Mouse (Mus musculus): ENCODE data around the gene Kpna4. TPM values are rescaled to one million over a fixed set of nuclear protein-coding genes. Genes with fewer than 3 reads are reported as not detected.
A peak's percentile ranks its signal among the peaks of the same experiment; 100 is the strongest.

Kpna4 gene
- polyA plus RNA-seq, 1 experiment: 4.6 TPM

- Histone ChIP-seq H3K4me1 (ENCODE audit: control insufficient read depth, insufficient read depth, insufficient read length, low read length) (no peaks in the 10 kb centered on the region), H3K27ac (ENCODE audit: insufficient read depth, low read depth, low read length) (no peak overlapping the region), H3K36me3 (ENCODE audit: control insufficient read depth, insufficient read depth, low read length) (no peaks in the 10 kb centered on the region), H3K27me3 (ENCODE audit: control insufficient read depth, insufficient read depth, low read length) (no peaks in the 10 kb centered on the region), H3K4me3 (ENCODE audit: low read depth, low read length) (no peak overlapping the region)
- WGBS: 71% methylated on average over 7 of the region's 7 CpGs
- TF ChIP-seq POLR2A (IDR thresholded peaks at IDR 0.05; ENCODE audit: low read depth, low read length): no peak
- no peak for TF ChIP-seq CTCF (IDR thresholded peaks at IDR 0.05; ENCODE audit: extremely low read depth, insufficient read length, insufficient replicate concordance, low read depth, low read length)
Measured at GRCm38 (mm10) chr3:69054760-69055432, 72.0 kb downstream of the Kpna4 start.

GRCm38 (mm10) chr3:69051894-69052293, 75.0 kb downstream of the Kpna4 start:
- H3K4me1 ChIP-seq (ENCODE audit: control insufficient read depth, insufficient read depth, insufficient read length, low read length): no peaks in the 10 kb centered on the region
- WGBS: 83% methylated on average over 11 of the region's 11 CpGs
- H3K36me3 ChIP-seq (ENCODE audit: control insufficient read depth, insufficient read depth, low read length): no peaks in the 10 kb centered on the region
- TF ChIP-seq POLR2A (IDR thresholded peaks at IDR 0.05; ENCODE audit: low read depth, low read length) (no peak), CTCF (IDR thresholded peaks at IDR 0.05; ENCODE audit: extremely low read depth, insufficient read length, insufficient replicate concordance, low read depth, low read length) (no peak)
- no peak overlapping the region for H3K4me3 ChIP-seq (ENCODE audit: low read depth, low read length)
- no peak overlapping the region for H3K27ac ChIP-seq (ENCODE audit: insufficient read depth, low read depth, low read length)
- H3K27me3 ChIP-seq (ENCODE audit: control insufficient read depth, insufficient read depth, low read length): no peaks in the 10 kb centered on the region

DNA sequence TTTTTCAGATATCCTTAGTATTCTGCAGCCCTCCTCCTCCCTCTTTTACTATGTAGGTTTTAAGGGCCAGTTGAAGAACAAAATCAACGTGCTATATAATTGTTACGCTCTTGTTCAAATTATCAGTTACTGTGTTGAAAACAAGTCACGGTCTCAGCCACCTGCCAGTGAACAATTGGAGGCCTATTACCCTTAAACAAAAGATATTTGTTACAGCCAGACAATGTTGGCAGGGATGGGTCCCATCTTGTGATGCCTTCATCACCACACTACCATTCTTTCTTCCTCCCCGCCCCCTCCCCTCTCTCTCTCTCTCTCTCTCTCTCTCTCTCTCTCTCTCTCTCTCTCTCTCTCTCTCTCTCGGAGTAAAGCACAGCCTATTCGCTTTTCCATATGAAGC, 77.9 kb downstream of the Kpna4 start:
- H3K27me3 ChIP-seq (ENCODE audit: control insufficient read depth, insufficient read depth, low read length): no peaks in the 10 kb centered on the region
- no peaks in the 10 kb centered on the region for H3K36me3 ChIP-seq (ENCODE audit: control insufficient read depth, insufficient read depth, low read length)
- H3K27ac ChIP-seq (ENCODE audit: insufficient read depth, low read depth, low read length): no peak overlapping the region
- WGBS: 68% methylated on average over 6 of the region's 6 CpGs
- no peaks in the 10 kb centered on the region for H3K4me1 ChIP-seq (ENCODE audit: control insufficient read depth, insufficient read depth, insufficient read length, low read length)
- no peak overlapping the region for H3K4me3 ChIP-seq (ENCODE audit: low read depth, low read length)
- TF ChIP-seq POLR2A (IDR thresholded peaks at IDR 0.05; ENCODE audit: low read depth, low read length) (no peak), CTCF (IDR thresholded peaks at IDR 0.05; ENCODE audit: extremely low read depth, insufficient read length, insufficient replicate concordance, low read depth, low read length) (no peak)

DNA sequence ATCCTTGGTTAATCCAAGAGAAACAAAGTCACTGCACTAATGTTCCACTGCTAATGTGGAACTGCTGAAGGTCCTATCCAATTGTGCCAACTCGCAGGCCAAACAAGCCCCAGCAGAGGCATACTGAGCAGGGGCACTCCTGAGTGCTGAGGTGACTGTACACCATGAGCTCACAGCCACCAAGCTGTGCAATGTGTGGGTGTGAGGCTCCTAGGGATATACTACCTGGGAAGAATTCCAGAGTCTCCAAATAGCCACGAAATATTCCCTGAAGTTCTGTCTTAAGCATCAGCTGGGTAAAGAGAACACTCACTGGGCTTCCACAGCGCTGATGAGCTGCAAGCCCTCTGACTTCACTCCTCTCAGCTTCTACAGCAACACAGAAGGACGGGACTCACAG, 79.2 kb downstream of the Kpna4 start:
- no peak overlapping the region for H3K27ac ChIP-seq (ENCODE audit: insufficient read depth, low read depth, low read length)
- no peaks in the 10 kb centered on the region for H3K4me1 ChIP-seq (ENCODE audit: control insufficient read depth, insufficient read depth, insufficient read length, low read length)
- H3K4me3 ChIP-seq (ENCODE audit: low read depth, low read length): no peak overlapping the region
- TF ChIP-seq CTCF (IDR thresholded peaks at IDR 0.05; ENCODE audit: extremely low read depth, insufficient read length, insufficient replicate concordance, low read depth, low read length): no peak
- TF ChIP-seq POLR2A (IDR thresholded peaks at IDR 0.05; ENCODE audit: low read depth, low read length): no peak
- H3K27me3 ChIP-seq (ENCODE audit: control insufficient read depth, insufficient read depth, low read length): no peaks in the 10 kb centered on the region
- 97% methylated on average over 4 of the region's 4 CpGs for WGBS
- H3K36me3 ChIP-seq (ENCODE audit: control insufficient read depth, insufficient read depth, low read length): no peaks in the 10 kb centered on the region

- TF ChIP-seq POLR2A (IDR thresholded peaks at IDR 0.05; ENCODE audit: low read depth, low read length): no peak
- no peak for TF ChIP-seq CTCF (IDR thresholded peaks at IDR 0.05; ENCODE audit: extremely low read depth, insufficient read length, insufficient replicate concordance, low read depth, low read length)
- H3K4me1 ChIP-seq (ENCODE audit: control insufficient read depth, insufficient read depth, insufficient read length, low read length): no peaks in the 10 kb centered on the region
- H3K4me3 ChIP-seq (ENCODE audit: low read depth, low read length): no peak overlapping the region
- no peaks in the 10 kb centered on the region for H3K36me3 ChIP-seq (ENCODE audit: control insufficient read depth, insufficient read depth, low read length)
- no peak overlapping the region for H3K27ac ChIP-seq (ENCODE audit: insufficient read depth, low read depth, low read length)
- no peaks in the 10 kb centered on the region for H3K27me3 ChIP-seq (ENCODE audit: control insufficient read depth, insufficient read depth, low read length)
- 86% methylated on average over 4 of the region's 4 CpGs for WGBS
Measured at GRCm38 (mm10) chr3:69046509-69046908, 80.4 kb downstream of the Kpna4 start.

- TF ChIP-seq CTCF (IDR thresholded peaks at IDR 0.05; ENCODE audit: extremely low read depth, insufficient read length, insufficient replicate concordance, low read depth, low read length) (no peak), POLR2A (IDR thresholded peaks at IDR 0.05; ENCODE audit: low read depth, low read length) (no peak)
- 29% methylated on average over 13 of the region's 13 CpGs for WGBS
- Histone ChIP-seq H3K4me3 (ENCODE audit: low read depth, low read length) (peak overlapping the region; percentile 4), H3K36me3 (ENCODE audit: control insufficient read depth, insufficient read depth, low read length) (no peaks in the 10 kb centered on the region), H3K27ac (ENCODE audit: insufficient read depth, low read depth, low read length) (no peak overlapping the region), H3K4me1 (ENCODE audit: control insufficient read depth, insufficient read depth, insufficient read length, low read length) (no peaks in the 10 kb centered on the region), H3K27me3 (ENCODE audit: control insufficient read depth, insufficient read depth, low read length) (no peaks in the 10 kb centered on the region)
Measured at GRCm38 (mm10) chr3:69045750-69046149, 81.2 kb downstream of the Kpna4 start.

DNA sequence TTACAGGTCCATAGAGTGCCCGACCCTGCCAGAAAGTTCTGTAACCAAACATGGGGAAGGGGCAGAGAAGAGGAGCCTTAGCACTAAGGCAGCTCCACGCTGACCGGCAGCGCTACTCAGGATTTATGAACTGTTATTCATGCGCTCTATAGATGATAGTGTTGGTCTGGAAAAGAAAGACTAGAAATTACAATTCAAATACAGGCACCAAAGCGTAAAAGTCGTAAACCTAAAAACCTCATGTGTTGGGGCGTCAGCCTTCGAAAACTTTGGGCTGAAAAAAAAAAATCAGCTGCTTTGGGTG, 81.6 kb downstream of the Kpna4 start:
- Histone ChIP-seq H3K27me3 (ENCODE audit: control insufficient read depth, insufficient read depth, low read length) (no peaks in the 10 kb centered on the region), H3K4me1 (ENCODE audit: control insufficient read depth, insufficient read depth, insufficient read length, low read length) (no peaks in the 10 kb centered on the region), H3K27ac (ENCODE audit: insufficient read depth, low read depth, low read length) (peak overlapping the region; percentile 26), H3K36me3 (ENCODE audit: control insufficient read depth, insufficient read depth, low read length) (no peaks in the 10 kb centered on the region; the same call in 1 of the 2 replicates), H3K4me3 (ENCODE audit: low read depth, low read length) (peak overlapping the region; percentile 89)
- WGBS: 3% methylated on average over 9 of the region's 9 CpGs
- no peak for TF ChIP-seq POLR2A (IDR thresholded peaks at IDR 0.05; ENCODE audit: low read depth, low read length)
- TF ChIP-seq CTCF (IDR thresholded peaks at IDR 0.05; ENCODE audit: extremely low read depth, insufficient read length, insufficient replicate concordance, low read depth, low read length): no peak
